Mouse (Mus musculus): ENCODE results near the gene Pagr1a.

DNA sequence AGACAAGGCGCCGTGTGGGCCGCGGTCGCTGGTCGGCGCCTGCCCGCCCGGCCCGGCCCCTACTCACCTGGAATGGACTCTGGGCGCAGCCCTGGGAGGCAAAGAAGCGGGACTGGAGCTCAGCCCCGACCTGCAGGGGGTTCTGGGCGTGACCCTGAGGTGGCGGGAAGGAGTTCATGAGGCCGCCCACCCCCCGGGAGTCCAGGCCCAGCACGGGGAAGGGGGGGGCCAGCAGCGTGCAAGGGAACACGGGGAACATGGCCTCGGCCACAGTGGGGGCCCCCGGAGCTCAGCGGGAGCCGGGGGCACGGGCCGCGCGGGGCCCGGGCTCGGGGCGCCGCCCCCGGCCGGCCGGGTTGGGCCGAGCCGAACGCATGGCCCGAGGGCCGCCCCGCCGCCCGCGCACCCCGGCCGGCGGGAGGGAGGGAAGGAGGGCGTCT, 9.0 kb upstream of the Pagr1a start:
- TF ChIP-seq CTCF (IDR thresholded peaks at IDR 0.05; ENCODE audit: low read depth): peak; percentile 12; the same call in 1 of the 2 replicates
- no peak for TF ChIP-seq EP300 (IDR thresholded peaks at IDR 0.05; ENCODE audit: low read depth)
